ENCODE assay signal across 15 mouse cellular contexts in the genomic region with DNA sequence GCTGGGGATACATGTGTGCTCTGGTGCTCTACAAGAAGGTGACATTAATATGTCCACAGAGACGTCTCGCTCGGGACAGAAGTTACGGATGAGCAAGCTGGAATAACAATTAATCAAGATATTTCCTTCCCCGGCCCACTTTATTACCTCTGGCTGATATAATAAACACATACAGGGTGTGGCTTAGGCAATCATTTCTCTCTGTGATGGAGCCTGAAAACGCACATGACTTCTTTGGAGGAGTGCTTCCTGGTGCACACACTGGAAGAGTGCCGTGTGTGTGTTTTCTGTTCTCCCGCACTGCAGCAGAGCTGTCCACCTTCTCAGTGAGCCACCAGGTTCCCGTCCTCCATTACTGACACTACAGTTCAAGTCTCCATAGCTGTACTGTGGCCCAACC. TPM values are rescaled to one million over a fixed set of nuclear protein-coding genes. Genes with fewer than 3 reads are reported as not detected.
A peak's percentile ranks its signal among the peaks of the same experiment; 100 is the strongest.
DNase-seq lines count a peak whose midpoint lies in the region; ATAC-seq lines count a peak whose summit lies in the region.
"Had no signal": no experiment of that assay in that cellular context is flagged by ENCODE, and none has a peak within 500 bp of the region (broad histone marks: within the 10 kb centered on the region; RNA-seq: fewer than 3 reads in every experiment).

No protein-coding gene starts in this region.

- no peak overlapping the region for H3K9ac ChIP-seq in forebrain, embryonic 14.5 days (ENCODE audit: low read length)
- no peak overlapping the region for H3K9ac ChIP-seq in forebrain, embryonic 11.5 days (ENCODE audit: low read length)
- no peak overlapping the region for H3K9ac ChIP-seq in kidney, embryonic 15.5 days
- H3K9ac ChIP-seq: embryonic facial prominence, embryonic 15.5 days; neural tube, embryonic 15.5 days had no signal

- H3K9me3 ChIP-seq in forebrain, embryonic 14.5 days (replicated peaks; ENCODE audit: control insufficient read depth, low read length) = no peaks in the 10 kb centered on the region
- no peaks in the 10 kb centered on the region for H3K9me3 ChIP-seq in forebrain, embryonic 11.5 days (ENCODE audit: control insufficient read depth, low read length)
- no peaks in the 10 kb centered on the region for H3K9me3 ChIP-seq in kidney, embryonic 15.5 days (replicated peaks)
- no peaks in the 10 kb centered on the region for H3K9me3 ChIP-seq in limb, embryonic 10.5 days (replicated peaks)
- H3K9me3 ChIP-seq: embryonic facial prominence, embryonic 15.5 days; megakaryocyte, embryonic 14.5 days; neural tube, embryonic 15.5 days had no signal

- 0 out of 2 replicates have a peak overlapping the region, but pooled peaks have one; percentile 30 for H3K27ac ChIP-seq in forebrain, embryonic 14.5 days (ENCODE audit: low read depth, low read length)
- H3K27ac ChIP-seq in forebrain, embryonic 11.5 days (ENCODE audit: low read depth, low read length) = no peak overlapping the region
- peak overlapping the region; percentile 57 for H3K27ac ChIP-seq in kidney, embryonic 15.5 days
- 0 out of 2 replicates have a peak overlapping the region, but pooled peaks have one; percentile 28 for H3K27ac ChIP-seq in brown adipose tissue, adult 24 weeks (replicated peaks; ENCODE audit: low read depth, low read length)
- peak overlapping the region; percentile 37 for H3K27ac ChIP-seq in limb, embryonic 10.5 days
- H3K27ac ChIP-seq: embryonic facial prominence, embryonic 15.5 days; neural tube, embryonic 15.5 days had no signal

- DNase-seq in forebrain, embryonic 14.5 days (ENCODE audit: low spot score) = no peak
- no peak for DNase-seq in forebrain, embryonic 11.5 days (ENCODE audit: low spot score)
- no peak for DNase-seq in kidney, postnatal 4 days
- DNase-seq in limb, embryonic 10.5 days (ENCODE audit: low spot score) = no peak
- no peak for DNase-seq in spleen, adult 18-20 months
- DNase-seq: cerebellum, adult 11 months; gastrocnemius, postnatal 14 days; kidney, adult 9 months; lung, adult 18-20 months; thymus, postnatal 36 days had no signal

- no peaks in the 10 kb centered on the region for H3K27me3 ChIP-seq in forebrain, embryonic 14.5 days (replicated peaks; ENCODE audit: control insufficient read depth, insufficient read depth, low read length)
- H3K27me3 ChIP-seq in forebrain, embryonic 11.5 days (ENCODE audit: control insufficient read depth, insufficient read depth, low read length) = no peaks in the 10 kb centered on the region
- no peaks in the 10 kb centered on the region for H3K27me3 ChIP-seq in kidney, embryonic 15.5 days
- H3K27me3 ChIP-seq in limb, embryonic 10.5 days (ENCODE audit: low read depth, poor library complexity, severe bottlenecking) = peaks cover 3% of the 10 kb centered on the region; the same call in 1 of the 2 replicates
- H3K27me3 ChIP-seq: embryonic facial prominence, embryonic 15.5 days; neural tube, embryonic 15.5 days had no signal

- H3K4me2 ChIP-seq in forebrain, embryonic 14.5 days (ENCODE audit: low read length) = no peak overlapping the region
- no peak overlapping the region for H3K4me2 ChIP-seq in forebrain, embryonic 11.5 days (ENCODE audit: low read depth, low read length, severe bottlenecking)
- H3K4me2 ChIP-seq in kidney, embryonic 15.5 days = no peak overlapping the region
- H3K4me2 ChIP-seq: embryonic facial prominence, embryonic 15.5 days; neural tube, embryonic 15.5 days had no signal

- peaks cover 15% of the 10 kb centered on the region for H3K4me1 ChIP-seq in forebrain, embryonic 14.5 days (ENCODE audit: control insufficient read depth, insufficient read depth, low read length)
- H3K4me1 ChIP-seq in forebrain, embryonic 11.5 days (replicated peaks; ENCODE audit: control insufficient read depth, insufficient read depth, low read length) = peaks cover 3% of the 10 kb centered on the region; the same call in 1 of the 2 replicates
- H3K4me1 ChIP-seq in kidney, embryonic 15.5 days = peaks cover 43% of the 10 kb centered on the region
- peaks cover 12% of the 10 kb centered on the region; the same call in 1 of the 2 replicates for H3K4me1 ChIP-seq in brown adipose tissue, adult 24 weeks (ENCODE audit: control insufficient read depth, insufficient read depth, insufficient read length, low read length)
- peaks cover 44% of the 10 kb centered on the region for H3K4me1 ChIP-seq in limb, embryonic 10.5 days

- H3K4me3 ChIP-seq in forebrain, embryonic 14.5 days (ENCODE audit: low read depth, low read length) = no peak overlapping the region
- H3K4me3 ChIP-seq in forebrain, embryonic 11.5 days (ENCODE audit: low read depth, low read length) = no peak overlapping the region
- no peak overlapping the region for H3K4me3 ChIP-seq in kidney, embryonic 15.5 days (replicated peaks)
- no peak overlapping the region for H3K4me3 ChIP-seq in brown adipose tissue, adult 24 weeks (ENCODE audit: insufficient read depth, low read depth, low read length)
- H3K4me3 ChIP-seq in limb, embryonic 10.5 days = no peak overlapping the region
- H3K4me3 ChIP-seq: embryonic facial prominence, embryonic 15.5 days; megakaryocyte, embryonic 14.5 days; neural tube, embryonic 15.5 days had no signal

- WGBS in forebrain, embryonic 14.5 days = 84% methylated on average over 9 of the region's 9 CpGs
- 95% methylated on average over 9 of the region's 9 CpGs for WGBS in forebrain, embryonic 11.5 days
- 38% methylated on average over 9 of the region's 9 CpGs for WGBS in kidney, embryonic 15.5 days
- 85% methylated on average over 9 of the region's 9 CpGs for WGBS in limb, embryonic 10.5 days

- H3K36me3 ChIP-seq in forebrain, embryonic 14.5 days (ENCODE audit: control insufficient read depth, insufficient read depth, low read length) = no peaks in the 10 kb centered on the region
- H3K36me3 ChIP-seq in forebrain, embryonic 11.5 days (ENCODE audit: control insufficient read depth, insufficient read depth, low read length) = no peaks in the 10 kb centered on the region
- no peaks in the 10 kb centered on the region for H3K36me3 ChIP-seq in kidney, embryonic 15.5 days
- H3K36me3 ChIP-seq in limb, embryonic 10.5 days = no peaks in the 10 kb centered on the region
- H3K36me3 ChIP-seq: embryonic facial prominence, embryonic 15.5 days; neural tube, embryonic 15.5 days had no signal

- ATAC-seq in forebrain, embryonic 14.5 days = no peak
- no peak for ATAC-seq in forebrain, embryonic 11.5 days (replicated peaks; ENCODE audit: low FRiP score)
- no peak for ATAC-seq in kidney, embryonic 15.5 days (replicated peaks; ENCODE audit: low FRiP score)

RNA-seq across cellular contexts. Expression of a gene that starts 24.6 kb away (rescaled TPM):
- 2.8 and 4.4 TPM in 2 replicates for polyA plus RNA-seq in forebrain, embryonic 14.5 days (2014; fragmentation: Nextera tagmentation; extraction: Ambion mirVana)
- 4.8 and 6.0 TPM in 2 replicates for polyA plus RNA-seq in forebrain, embryonic 11.5 days (2014; fragmentation: Nextera tagmentation; extraction: Ambion mirVana)
- 8.8 and 10.5 TPM in 2 replicates for polyA plus RNA-seq in kidney, embryonic 15.5 days (2015; fragmentation: Nextera tagmentation; extraction: Ambion mirVana)
- polyA plus RNA-seq in brown adipose tissue, adult 24 weeks (2012; ENCODE audit: insufficient read depth, insufficient read length, missing spikeins) = 0.63 and 1.2 TPM in 2 replicates
- polyA plus RNA-seq in limb, embryonic 10.5 days (2016; fragmentation: Nextera tagmentation; extraction: Ambion mirVana) = 4.7 and 5.1 TPM in 2 replicates

RNA-seq across cellular contexts. Expression of a gene that starts 24.8 kb away (rescaled TPM):
- 5.1 and 6.2 TPM in 2 replicates for polyA plus RNA-seq in forebrain, embryonic 14.5 days (2014; fragmentation: Nextera tagmentation; extraction: Ambion mirVana)
- 2.7 and 3.2 TPM in 2 replicates for polyA plus RNA-seq in forebrain, embryonic 11.5 days (2014; fragmentation: Nextera tagmentation; extraction: Ambion mirVana)
- 4.7 and 5.4 TPM in 2 replicates for polyA plus RNA-seq in kidney, embryonic 15.5 days (2015; fragmentation: Nextera tagmentation; extraction: Ambion mirVana)
- polyA plus RNA-seq in brown adipose tissue, adult 24 weeks (2012; ENCODE audit: insufficient read depth, insufficient read length, missing spikeins) = 1.2 and 3.7 TPM in 2 replicates
- 1.5 and 1.7 TPM in 2 replicates for polyA plus RNA-seq in limb, embryonic 10.5 days (2016; fragmentation: Nextera tagmentation; extraction: Ambion mirVana)
